Mouse (Mus musculus) lung, postnatal 10 days (tissue): ENCODE measurements around the gene Acot7.

Experiments used
- DNase-seq: peaks from one replicate; pipeline ENCODE4 v3.0.0; 2021

Acot7 gene

GRCm38 (mm10) chr4:152277916-152278315 is 100.0 kb downstream of the Acot7 start:
- DNase-seq = no peak

GRCm38 (mm10) chr4:152278986-152279385 is 101.1 kb downstream of the Acot7 start:
- no peak for DNase-seq

GRCm38 (mm10) chr4:152281601-152282000 is 103.7 kb downstream of the Acot7 start:
- no peak for DNase-seq

- no peak for DNase-seq
Measured at GRCm38 (mm10) chr4:152282721-152283120, 104.8 kb downstream of the Acot7 start.

- peak; percentile 91 for DNase-seq
Measured at GRCm38 (mm10) chr4:152283186-152283950, 105.4 kb downstream of the Acot7 start.

GRCm38 (mm10) chr4:152285505-152285904 is 107.6 kb downstream of the Acot7 start:
- peak; percentile 74 for DNase-seq

- no peak for DNase-seq
Measured at GRCm38 (mm10) chr4:152286183-152286582, 108.2 kb downstream of the Acot7 start.

- DNase-seq = peak; percentile 77
Measured at GRCm38 (mm10) chr4:152286887-152287286, 109.0 kb downstream of the Acot7 start.

- no peak for DNase-seq
Measured at GRCm38 (mm10) chr4:152287317-152288120, 109.6 kb downstream of the Acot7 start.

GRCm38 (mm10) chr4:152288398-152288945 is 110.5 kb downstream of the Acot7 start:
- no peak for DNase-seq

GRCm38 (mm10) chr4:152290385-152290784 is 112.5 kb downstream of the Acot7 start:
- no peak for DNase-seq

GRCm38 (mm10) chr4:152290991-152291390 is 113.1 kb downstream of the Acot7 start:
- no peak for DNase-seq

- DNase-seq = no peak
Measured at GRCm38 (mm10) chr4:152291562-152291961, 113.6 kb downstream of the Acot7 start, which contains the start of gene Hes3. Hes3 (minus strand) TSS chr4:152291662.

GRCm38 (mm10) chr4:152292102-152292765 is 114.3 kb downstream of the Acot7 start:
- no peak for DNase-seq

GRCm38 (mm10) chr4:152294188-152294929 is 116.4 kb downstream of the Acot7 start:
- no peak for DNase-seq

GRCm38 (mm10) chr4:152295916-152296315 is 118.0 kb downstream of the Acot7 start:
- no peak for DNase-seq

- no peak for DNase-seq
Measured at GRCm38 (mm10) chr4:152296371-152296770, 118.4 kb downstream of the Acot7 start.

GRCm38 (mm10) chr4:152296874-152297861 is 119.2 kb downstream of the Acot7 start, which contains the start of gene Icmt:
Icmt (plus strand) TSS chr4:152297227.
- DNase-seq = peak; percentile 100

GRCm38 (mm10) chr4:152298836-152299235 is 120.9 kb downstream of the Acot7 start:
- DNase-seq = no peak

GRCm38 (mm10) chr4:152300375-152300774 is 122.4 kb downstream of the Acot7 start:
- no peak for DNase-seq

- DNase-seq = no peak
Measured at GRCm38 (mm10) chr4:152302012-152302411, 124.1 kb downstream of the Acot7 start.
